Mouse (Mus musculus) kidney, embryonic 16.5 days (tissue): ENCODE results near the gene Gm11639. TPM values are rescaled to one million over a fixed set of nuclear protein-coding genes. Genes with fewer than 3 reads are reported as not detected.

ENCODE experiments used
- ATAC-seq: fragments of 200-750 bp; cut with Nextera tagmentation; 2 replicates; pipeline ENCODE4 v1.8.0; 2017; ENCODE audit warnings: moderate TSS enrichment; ENCODE audit not compliant: low FRiP score, low TSS enrichment
- H3K27ac ChIP-seq: fragments of 300-500 bp; sonication (generic); 2 replicates; pipeline ENCODE4 v1.5.1; 2014; ENCODE audit warnings: low read length
- H3K27me3 ChIP-seq: fragments of 300-500 bp; sonication (generic); 2 replicates; pipeline ENCODE4 v1.6.1; 2014; ENCODE audit warnings: low read length, control low read depth, mixed read lengths; ENCODE audit not compliant: insufficient read depth
- H3K36me3 ChIP-seq: fragments of 300-500 bp; sonication (generic); 2 replicates; pipeline ENCODE4 v1.6.1; 2014; ENCODE audit warnings: low read length, control low read depth, mixed read lengths; ENCODE audit not compliant: insufficient read depth
- H3K4me1 ChIP-seq: fragments of 300-500 bp; sonication (generic); 2 replicates; pipeline ENCODE4 v1.6.1; 2014; ENCODE audit warnings: low read length, control low read depth, mixed read lengths; ENCODE audit not compliant: insufficient read depth
- H3K4me2 ChIP-seq: fragments of 300-500 bp; sonication (generic); replicated peaks from 2 replicates; pipeline ENCODE4 v1.6.1; 2014; ENCODE audit warnings: low read depth, low read length
- H3K4me3 ChIP-seq: fragments of 300-500 bp; sonication (generic); 2 replicates; pipeline ENCODE4 v1.5.1; 2014; ENCODE audit warnings: mild to moderate bottlenecking, low read length
- H3K9ac ChIP-seq: fragments of 300-500 bp; sonication (generic); replicated peaks from 2 replicates; pipeline ENCODE4 v1.6.1; 2014; ENCODE audit warnings: low read length
- H3K9me3 ChIP-seq: fragments of 300-500 bp; sonication (generic); 2 replicates; pipeline ENCODE4 v1.6.1; 2016; ENCODE audit warnings: low read length, control low read depth
- WGBS: fragments of 180-500 bp; shearing (Covaris S2); extraction: QIAGEN DNeasy Blood & Tissue Kit; methylation state at CpG from one replicate; pipeline ENCODE4 v1.1.7; 2014; 5-methylcytosine and 5-hydroxymethylcytosine counted together
- polyA plus RNA-seq: library from polyadenylated mRNA; unstranded; fragments of >200 nt; fragmentation: Nextera tagmentation; extraction: Ambion mirVana; gene quantifications from 2 replicates; pipeline ENCODE4 v1.2.1, GENCODE M21; 2015

Gene Gm11639
- polyA plus RNA-seq, 1 experiment from 2014 or later: not detected

- ATAC-seq: no peak
- no peak overlapping the region for H3K4me3 ChIP-seq
These were observed 93.3 kb downstream of the Gm11639 start for GRCm38 (mm10) chr11:104778796-104779195.

GRCm38 (mm10) chr11:104944723-104945122, 259.2 kb downstream of the Gm11639 start:
- no peak overlapping the region for H3K27ac ChIP-seq
- no peak overlapping the region for H3K4me3 ChIP-seq
- H3K9me3 ChIP-seq: no peaks in the 10 kb centered on the region
- H3K36me3 ChIP-seq: no peaks in the 10 kb centered on the region
- H3K27me3 ChIP-seq: no peaks in the 10 kb centered on the region
- H3K4me1 ChIP-seq: no peaks in the 10 kb centered on the region
- no peak overlapping the region for H3K9ac ChIP-seq
- no peak overlapping the region for H3K4me2 ChIP-seq
- ATAC-seq: no peak
- WGBS: 67% methylated on average over 2 of the region's 2 CpGs

More at GRCm38 (mm10) chr11:104778796-104779195, 93.3 kb downstream of the Gm11639 start:
- no peaks in the 10 kb centered on the region for H3K27me3 ChIP-seq
- H3K4me1 ChIP-seq: no peaks in the 10 kb centered on the region
- no peak overlapping the region for H3K27ac ChIP-seq
- no peak overlapping the region for H3K4me2 ChIP-seq
- H3K9ac ChIP-seq: no peak overlapping the region
- no peaks in the 10 kb centered on the region for H3K9me3 ChIP-seq
- H3K36me3 ChIP-seq: no peaks in the 10 kb centered on the region
- WGBS: 77% methylated on average over 2 of the region's 2 CpGs

- Histone ChIP-seq H3K4me1 (no peaks in the 10 kb centered on the region), H3K36me3 (no peaks in the 10 kb centered on the region), H3K9ac (no peak overlapping the region), H3K27me3 (no peaks in the 10 kb centered on the region), H3K9me3 (no peaks in the 10 kb centered on the region), H3K27ac (no peak overlapping the region), H3K4me3 (no peak overlapping the region), H3K4me2 (no peak overlapping the region)
- 55% methylated on average over 4 of the region's 4 CpGs for WGBS
- no peak for ATAC-seq
These were observed 266.8 kb downstream of the Gm11639 start for GRCm38 (mm10) chr11:104952349-104952748.

DNA sequence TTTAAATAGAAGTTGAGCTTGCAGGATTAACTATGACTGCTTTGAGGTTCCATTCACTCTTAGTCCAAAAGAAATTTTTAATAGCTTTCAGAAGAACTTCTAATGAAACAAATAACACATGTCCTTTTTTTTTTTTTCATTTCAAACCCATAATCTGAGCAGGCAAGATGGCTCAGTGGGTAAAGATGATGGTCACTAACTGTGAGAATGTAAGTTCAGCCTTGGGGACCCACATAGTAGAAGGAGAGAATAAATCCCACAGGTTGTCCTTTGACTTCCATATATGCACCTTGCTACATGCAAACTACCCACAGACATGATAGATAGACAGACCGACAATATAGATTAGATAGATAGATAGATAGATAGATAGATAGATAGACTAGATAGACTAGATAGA, 282.4 kb downstream of the Gm11639 start:
- Histone ChIP-seq H3K4me2 (no peak overlapping the region), H3K9ac (no peak overlapping the region), H3K4me1 (no peaks in the 10 kb centered on the region), H3K27ac (no peak overlapping the region), H3K27me3 (no peaks in the 10 kb centered on the region), H3K4me3 (no peak overlapping the region), H3K9me3 (no peaks in the 10 kb centered on the region), H3K36me3 (no peaks in the 10 kb centered on the region)
- ATAC-seq: no peak
- WGBS: 94% methylated on average over 1 of the region's 1 CpGs

DNA sequence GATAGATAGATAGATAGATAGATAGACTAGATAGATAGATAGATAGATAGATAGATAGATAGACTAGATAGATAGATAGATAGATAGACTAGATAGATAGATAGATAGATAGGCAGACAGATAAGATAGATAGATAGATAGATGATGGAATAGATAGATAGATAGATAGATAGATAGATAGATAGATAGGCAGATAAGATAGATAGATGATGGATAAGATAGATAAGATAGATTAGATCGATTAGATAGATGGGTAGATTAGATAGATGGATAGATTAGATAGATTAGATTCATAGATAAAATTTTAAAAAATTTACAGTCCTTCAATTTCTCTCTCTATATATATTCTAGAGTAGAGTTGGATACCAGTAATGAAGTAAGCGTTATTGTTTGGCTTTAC, 282.9 kb downstream of the Gm11639 start:
- 84% methylated on average over 2 of the region's 2 CpGs for WGBS
- no peak overlapping the region for H3K9ac ChIP-seq
- H3K4me1 ChIP-seq: no peaks in the 10 kb centered on the region
- ATAC-seq: no peak
- no peak overlapping the region for H3K4me3 ChIP-seq
- no peak overlapping the region for H3K4me2 ChIP-seq
- no peaks in the 10 kb centered on the region for H3K9me3 ChIP-seq
- H3K36me3 ChIP-seq: no peaks in the 10 kb centered on the region
- no peak overlapping the region for H3K27ac ChIP-seq
- no peaks in the 10 kb centered on the region for H3K27me3 ChIP-seq

DNA sequence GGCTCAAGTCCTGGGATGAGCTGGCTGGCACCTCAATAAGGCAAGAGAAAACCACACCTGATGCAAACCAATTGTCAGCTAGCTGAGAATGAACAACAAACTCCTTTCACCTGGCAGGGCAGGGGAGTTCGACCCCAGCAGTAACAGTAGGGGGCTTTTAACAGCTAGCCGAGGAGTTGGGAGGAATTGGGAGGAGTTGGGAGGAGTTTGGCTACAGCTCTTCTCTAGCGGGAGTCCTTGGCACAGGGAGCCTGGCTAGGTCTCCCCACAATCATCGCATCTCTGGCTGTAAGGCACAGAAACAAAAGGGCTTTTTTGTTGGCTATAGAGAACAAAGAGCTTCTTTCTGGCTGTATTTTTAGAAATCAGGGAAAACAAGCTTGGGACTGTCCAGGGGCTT, 285.8 kb downstream of the Gm11639 start:
- WGBS: 5% methylated on average over 4 of the region's 4 CpGs
- H3K9me3 ChIP-seq: no peaks in the 10 kb centered on the region
- H3K4me1 ChIP-seq: no peaks in the 10 kb centered on the region
- no peak overlapping the region for H3K9ac ChIP-seq
- no peak overlapping the region for H3K4me2 ChIP-seq
- ATAC-seq: no peak
- H3K27ac ChIP-seq: no peak overlapping the region
- no peaks in the 10 kb centered on the region for H3K36me3 ChIP-seq
- no peak overlapping the region for H3K4me3 ChIP-seq
- H3K27me3 ChIP-seq: no peaks in the 10 kb centered on the region

DNA sequence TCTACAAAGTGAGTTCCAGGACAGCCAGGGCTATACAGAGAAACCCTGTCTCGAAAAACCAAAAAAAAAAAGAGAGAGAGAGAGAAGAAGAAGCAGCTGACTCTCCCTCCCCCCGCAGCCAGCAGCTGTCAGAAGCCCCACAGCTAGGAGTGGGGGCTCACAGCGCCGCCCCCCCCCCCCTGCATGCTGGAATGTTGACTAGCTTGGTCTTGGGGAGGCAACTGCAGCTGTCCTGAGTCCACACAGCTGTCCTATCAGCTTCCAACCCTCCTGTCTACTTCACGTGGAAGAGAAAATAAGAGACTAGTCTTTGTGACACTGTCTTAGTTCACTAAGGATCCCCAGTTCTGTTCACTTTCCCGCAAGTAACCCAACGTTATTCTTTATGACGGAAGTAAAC, 287.0 kb downstream of the Gm11639 start:
- Histone ChIP-seq H3K9me3 (no peaks in the 10 kb centered on the region), H3K4me1 (no peaks in the 10 kb centered on the region), H3K9ac (no peak overlapping the region), H3K27ac (no peak overlapping the region), H3K36me3 (no peaks in the 10 kb centered on the region), H3K4me2 (no peak overlapping the region), H3K27me3 (no peaks in the 10 kb centered on the region), H3K4me3 (no peak overlapping the region)
- no peak for ATAC-seq
- 78% methylated on average over 8 of the region's 8 CpGs for WGBS

- no peak overlapping the region for H3K4me2 ChIP-seq
- no peak overlapping the region for H3K27ac ChIP-seq
- no peaks in the 10 kb centered on the region for H3K27me3 ChIP-seq
- H3K36me3 ChIP-seq: no peaks in the 10 kb centered on the region
- H3K4me1 ChIP-seq: no peaks in the 10 kb centered on the region
- H3K4me3 ChIP-seq: no peak overlapping the region
- ATAC-seq: no peak
- 83% methylated on average over 5 of the region's 5 CpGs for WGBS
- no peak overlapping the region for H3K9ac ChIP-seq
- no peaks in the 10 kb centered on the region for H3K9me3 ChIP-seq
These were observed 292.5 kb downstream of the Gm11639 start for GRCm38 (mm10) chr11:104977976-104978375.

DNA sequence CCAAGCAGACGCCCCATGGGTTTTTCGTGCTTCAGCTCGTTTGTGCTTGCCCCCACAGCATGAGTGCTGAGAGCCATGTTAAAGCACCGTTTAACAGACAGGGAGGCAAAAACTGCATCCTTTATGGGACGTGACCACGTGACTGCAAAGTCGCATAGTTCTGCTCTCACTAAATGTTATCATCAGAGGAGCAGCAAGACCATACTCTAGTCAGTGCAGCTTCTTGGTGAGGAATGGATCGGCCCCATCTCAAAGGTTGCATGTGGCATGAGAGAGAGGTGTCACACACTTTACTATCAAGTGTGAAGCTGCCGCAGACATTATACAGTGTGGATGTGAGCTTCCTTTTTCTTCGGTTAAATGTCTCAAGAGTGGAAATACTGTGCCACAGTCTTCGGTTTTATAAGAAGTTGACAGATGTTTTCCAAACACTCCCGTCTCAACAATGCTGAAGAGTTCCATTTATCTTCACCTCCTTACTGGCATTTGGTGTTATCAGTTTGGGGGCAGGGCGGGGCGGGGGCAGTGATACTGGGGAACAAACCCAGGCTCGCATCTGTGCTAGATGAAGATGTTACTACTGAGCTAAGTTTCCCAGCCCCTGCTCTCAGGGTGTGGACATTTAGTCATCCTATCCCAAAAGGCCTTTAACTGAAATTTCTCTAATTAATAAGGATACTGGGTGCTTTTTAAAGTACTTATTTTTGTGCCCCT, 296.0 kb downstream of the Gm11639 start:
- Histone ChIP-seq H3K4me1 (no peaks in the 10 kb centered on the region), H3K27me3 (no peaks in the 10 kb centered on the region), H3K36me3 (no peaks in the 10 kb centered on the region), H3K4me2 (no peak overlapping the region), H3K9ac (no peak overlapping the region), H3K27ac (no peak overlapping the region), H3K4me3 (no peak overlapping the region), H3K9me3 (no peaks in the 10 kb centered on the region)
- 74% methylated on average over 15 of the region's 15 CpGs for WGBS
- ATAC-seq: no peak

GRCm38 (mm10) chr11:105009232-105009631, 323.7 kb downstream of the Gm11639 start:
- Histone ChIP-seq H3K4me2 (no peak overlapping the region), H3K9ac (no peak overlapping the region), H3K36me3 (no peaks in the 10 kb centered on the region), H3K4me3 (no peak overlapping the region), H3K27me3 (no peaks in the 10 kb centered on the region), H3K4me1 (no peaks in the 10 kb centered on the region), H3K27ac (no peak overlapping the region), H3K9me3 (no peaks in the 10 kb centered on the region)
- WGBS: 61% methylated on average over 2 of the region's 2 CpGs
- ATAC-seq: no peak
